Mouse (Mus musculus): ENCODE results near the gene Spata7.
"Not testable (repeated sequence)": the region's sequence is repeated elsewhere in the genome, so short reads cannot be mapped to it uniquely, and the experiment has no call there.

Spata7 gene

GRCm38 (mm10) chr12:98627392-98628259 is at the start of gene Spata7:
Spata7 (plus strand) TSS chr12:98628157.
- CTCF ChIA-PET, result no interaction called here

GRCm38 (mm10) chr12:98585302-98585701 is 42.7 kb upstream of the Spata7 start:
- CTCF ChIA-PET, result no interaction called here

GRCm38 (mm10) chr12:98588573-98588972 is 39.4 kb upstream of the Spata7 start:
- CTCF ChIA-PET, result no interaction called here

GRCm38 (mm10) chr12:98591016-98591415 is 36.9 kb upstream of the Spata7 start:
- CTCF ChIA-PET, result no interaction called here

GRCm38 (mm10) chr12:98600861-98601260 is 27.1 kb upstream of the Spata7 start:
- CTCF ChIA-PET, result no interaction called here

- CTCF ChIA-PET, result no interaction called here
These were observed 25.8 kb upstream of the Spata7 start for GRCm38 (mm10) chr12:98602114-98602513.

- CTCF ChIA-PET, result no interaction called here
These were observed 22.7 kb upstream of the Spata7 start for GRCm38 (mm10) chr12:98605264-98605663.

- CTCF ChIA-PET, result no interaction called here
These were observed 21.2 kb upstream of the Spata7 start for GRCm38 (mm10) chr12:98606595-98607290.

- CTCF ChIA-PET, result no interaction called here
These were observed 17.6 kb upstream of the Spata7 start for GRCm38 (mm10) chr12:98610341-98610740.

- CTCF ChIA-PET, result no interaction called here
These were observed 12.9 kb upstream of the Spata7 start for GRCm38 (mm10) chr12:98614910-98615508.

GRCm38 (mm10) chr12:98615746-98616145 is 12.2 kb upstream of the Spata7 start:
- CTCF ChIA-PET, result no interaction called here

- CTCF ChIA-PET, result no interaction called here
These were observed 8.5 kb upstream of the Spata7 start for GRCm38 (mm10) chr12:98619496-98619895.

GRCm38 (mm10) chr12:98620922-98621321 is 7.0 kb upstream of the Spata7 start:
- CTCF ChIA-PET, result not testable (repeated sequence)

GRCm38 (mm10) chr12:98623266-98623665 is 4.7 kb upstream of the Spata7 start:
- CTCF ChIA-PET, result not testable (repeated sequence)

GRCm38 (mm10) chr12:98628260-98628970 is 458 bp downstream of the Spata7 start:
- CTCF ChIA-PET, result no interaction called here

GRCm38 (mm10) chr12:98644852-98645251 is 16.9 kb downstream of the Spata7 start:
- CTCF ChIA-PET, result no interaction called here

GRCm38 (mm10) chr12:98656873-98657272 is 28.9 kb downstream of the Spata7 start:
- CTCF ChIA-PET, result no interaction called here

- CTCF ChIA-PET, result no interaction called here
These were observed 34.7 kb downstream of the Spata7 start for GRCm38 (mm10) chr12:98662617-98663016.

- CTCF ChIA-PET, result no interaction called here
These were observed 40.3 kb downstream of the Spata7 start for GRCm38 (mm10) chr12:98668132-98668814.

GRCm38 (mm10) chr12:98669086-98669485 is 41.1 kb downstream of the Spata7 start:
- CTCF ChIA-PET, result no interaction called here

- CTCF ChIA-PET, result no interaction called here
These were observed 41.9 kb downstream of the Spata7 start for GRCm38 (mm10) chr12:98669864-98670263.

- CTCF ChIA-PET, result no interaction called here
These were observed 42.5 kb downstream of the Spata7 start for GRCm38 (mm10) chr12:98670429-98670828.
